Mouse (Mus musculus) MEL (cell line): Measurements from ENCODE around the gene Adcy3. TPM values are rescaled to one million over a fixed set of nuclear protein-coding genes. Genes with fewer than 3 reads are reported as not detected.

Experiments used
- DNase-seq: peaks from one replicate; pipeline ENCODE4 v3.0.0; 2011; ENCODE audit warnings: low read depth, low spot score
- H3K27ac ChIP-seq: 2 replicates; pipeline ENCODE4 v1.5.1; 2012; ENCODE audit warnings: low read depth, mild to moderate bottlenecking, control low read depth, low read length, moderate library complexity; ENCODE audit not compliant: control insufficient read depth
- H3K27me3 ChIP-seq, 2 experiments: fragments of 150-350 bp in 1 of 2; sonication (generic) in 1 of 2; 2 replicates each; pipeline ENCODE4 v1.6.1; 2012; ENCODE audit warnings: low read length in 2 of 2, mild to moderate bottlenecking in 2 of 2, improper control_type of control experiment in 1 of 2, moderate library complexity in 1 of 2; ENCODE audit not compliant: insufficient read depth in 2 of 2, control insufficient read depth in 1 of 2
- H3K36me3 ChIP-seq, 2 experiments: 2 replicates each; pipeline ENCODE4 v1.6.1; 2012 to 2014; ENCODE audit warnings: low read length in 2 of 2, improper control_type of control experiment in 1 of 2, inconsistent platforms in 1 of 2, mild to moderate bottlenecking in 1 of 2; ENCODE audit not compliant: insufficient read depth in 2 of 2, control insufficient read depth in 1 of 2
- H3K4me1 ChIP-seq, 2 experiments: fragments of 150-350 bp in 1 of 2; sonication (generic) in 1 of 2; 2 replicates each; pipeline ENCODE4 v1.6.1; 2012; ENCODE audit warnings: low read length in 2 of 2, improper control_type of control experiment in 1 of 2, mild to moderate bottlenecking in 1 of 2; ENCODE audit not compliant: insufficient read depth in 2 of 2, control insufficient read depth in 1 of 2
- H3K4me3 ChIP-seq, 2 experiments: fragments of 150-350 bp in 1 of 2; sonication (generic) in 1 of 2; 2 replicates each; pipeline ENCODE4 v1.5.1; 2012; ENCODE audit warnings: low read depth in 2 of 2, low read length in 2 of 2, mild to moderate bottlenecking in 2 of 2, moderate library complexity in 2 of 2, control low read depth in 1 of 2, improper control_type of control experiment in 1 of 2; ENCODE audit not compliant: control insufficient read depth in 1 of 2, insufficient read depth in 1 of 2
- H3K79me2 ChIP-seq: 2 replicates; pipeline ENCODE4 v1.6.1; 2012; ENCODE audit warnings: mild to moderate bottlenecking, low read length, moderate library complexity; ENCODE audit not compliant: control insufficient read depth, poor library complexity, insufficient read depth
- H3K9ac ChIP-seq: 2 replicates; pipeline ENCODE4 v1.6.1; 2012; ENCODE audit warnings: low read depth, mild to moderate bottlenecking, control low read depth, low read length, moderate library complexity; ENCODE audit not compliant: control insufficient read depth, poor library complexity, severe bottlenecking
- H3K9me3 ChIP-seq: fragments of 150-350 bp; sonication (generic); replicated peaks from 2 replicates; pipeline ENCODE4 v1.6.1; 2012; ENCODE audit warnings: mild to moderate bottlenecking, low read length, improper control_type of control experiment, moderate library complexity; ENCODE audit not compliant: insufficient read depth
- BHLHE40 ChIP-seq: IDR thresholded peaks from 2 replicates; pipeline ENCODE4 v1.6.1; 2012; ENCODE audit warnings: low read depth, mild to moderate bottlenecking, inconsistent platforms, low read length, improper control_type of control experiment, borderline replicate concordance
- CHD1 ChIP-seq: IDR thresholded peaks from 2 replicates; pipeline ENCODE4 v1.6.1; 2012; ENCODE audit warnings: low read depth, mild to moderate bottlenecking, inconsistent platforms, low read length, improper control_type of control experiment
- CHD2 ChIP-seq: IDR thresholded peaks from 2 replicates; pipeline ENCODE4 v1.6.1; 2011; ENCODE audit warnings: low read length, improper control_type of control experiment
- CTCF ChIP-seq, 3 experiments: IDR thresholded peaks in 2 of 3; conservative IDR thresholded peaks in 1 of 3; 2 replicates each; pipeline ENCODE4 v1.5.1; 2011 to 2012; ENCODE audit warnings: low read length in 3 of 3, low read depth in 2 of 3, mild to moderate bottlenecking in 2 of 3, improper control_type of control experiment in 1 of 3, inconsistent platforms in 1 of 3, mixed read lengths in 1 of 3, moderate library complexity in 1 of 3; ENCODE audit not compliant: control insufficient read depth in 1 of 3, insufficient read depth in 1 of 3, poor library complexity in 1 of 3, severe bottlenecking in 1 of 3
- E2F4 ChIP-seq: IDR thresholded peaks from 2 replicates; pipeline ENCODE4 v1.6.1; 2011; ENCODE audit warnings: low read depth, low read length, improper control_type of control experiment, borderline replicate concordance
- ETS1 ChIP-seq: IDR thresholded peaks from 2 replicates; pipeline ENCODE4 v1.6.1; 2012; ENCODE audit warnings: low read depth, mild to moderate bottlenecking, inconsistent platforms, low read length, improper control_type of control experiment, moderate library complexity
- GATA1 ChIP-seq: IDR thresholded peaks from 2 replicates; pipeline ENCODE4 v1.6.1; 2011; ENCODE audit warnings: low read depth, low read length, improper control_type of control experiment
- HCFC1 ChIP-seq: IDR thresholded peaks from 2 replicates; pipeline ENCODE4 v1.6.1; 2012; ENCODE audit warnings: low read depth, mild to moderate bottlenecking, inconsistent platforms, low read length, improper control_type of control experiment, moderate library complexity
- JUND ChIP-seq: IDR thresholded peaks from 2 replicates; pipeline ENCODE4 v1.6.1; 2011; ENCODE audit warnings: low read depth, mild to moderate bottlenecking, improper control_type of control experiment, low read length
- KAT2A ChIP-seq: conservative IDR thresholded peaks from 2 replicates; pipeline ENCODE4 v1.6.1; 2012; ENCODE audit warnings: low read depth, low read length, improper control_type of control experiment, inconsistent platforms
- MAX ChIP-seq: IDR thresholded peaks from 2 replicates; pipeline ENCODE4 v1.6.1; 2011; ENCODE audit warnings: low read length, improper control_type of control experiment
- MXI1 ChIP-seq: IDR thresholded peaks from 2 replicates; pipeline ENCODE4 v1.6.1; 2011; ENCODE audit warnings: mild to moderate bottlenecking, low read depth, low read length, improper control_type of control experiment
- MYC ChIP-seq: IDR thresholded peaks from 2 replicates; pipeline ENCODE4 v1.6.1; 2011; ENCODE audit warnings: low read depth, mild to moderate bottlenecking, low read length, improper control_type of control experiment, moderate library complexity
- NRF1 ChIP-seq: IDR thresholded peaks from 2 replicates; pipeline ENCODE4 v1.6.1; 2014; ENCODE audit warnings: low read depth, mild to moderate bottlenecking, inconsistent platforms, low read length, improper control_type of control experiment, moderate library complexity; ENCODE audit not compliant: poor library complexity, insufficient read depth, severe bottlenecking
- POLR2A ChIP-seq, 2 experiments: IDR thresholded peaks; 2 replicates each; pipeline ENCODE4 v1.6.1; 2011 to 2012; ENCODE audit warnings: low read length in 2 of 2, mild to moderate bottlenecking in 2 of 2, control low read depth in 1 of 2, improper control_type of control experiment in 1 of 2, low read depth in 1 of 2, moderate library complexity in 1 of 2; ENCODE audit not compliant: control insufficient read depth in 1 of 2, insufficient read depth in 1 of 2, poor library complexity in 1 of 2
- POLR2AphosphoS5 ChIP-seq: IDR thresholded peaks from 2 replicates; pipeline ENCODE4 v1.6.1; 2012; ENCODE audit warnings: low read depth, borderline replicate concordance, mild to moderate bottlenecking, inconsistent platforms, low read length, moderate library complexity, mixed read lengths
- RCOR1 ChIP-seq: IDR thresholded peaks from 2 replicates; pipeline ENCODE4 v1.6.1; 2012; ENCODE audit warnings: low read depth, mild to moderate bottlenecking, inconsistent platforms, low read length, improper control_type of control experiment
- TCF12 ChIP-seq: IDR thresholded peaks from 2 replicates; pipeline ENCODE4 v1.6.1; 2014; ENCODE audit warnings: low read depth, mild to moderate bottlenecking, inconsistent platforms, low read length, improper control_type of control experiment, moderate library complexity
- UBTF ChIP-seq: IDR thresholded peaks from 2 replicates; pipeline ENCODE4 v1.6.1; 2012; ENCODE audit warnings: low read depth, mild to moderate bottlenecking, inconsistent platforms, low read length, improper control_type of control experiment, moderate library complexity, borderline replicate concordance; ENCODE audit not compliant: insufficient read depth
- USF2 ChIP-seq, 2 experiments: IDR thresholded peaks; 2 replicates each; pipeline ENCODE4 v1.6.1; 2011 to 2012; ENCODE audit warnings: improper control_type of control experiment in 2 of 2, low read length in 2 of 2, borderline replicate concordance in 1 of 2, inconsistent platforms in 1 of 2, low read depth in 1 of 2, mild to moderate bottlenecking in 1 of 2; ENCODE audit not compliant: insufficient read depth in 1 of 2
- ZC3H11A ChIP-seq: IDR thresholded peaks from 2 replicates; pipeline ENCODE4 v1.6.1; 2012; ENCODE audit warnings: low read depth, mild to moderate bottlenecking, inconsistent platforms, low read length, improper control_type of control experiment
- ZNF384 ChIP-seq: IDR thresholded peaks from 2 replicates; pipeline ENCODE4 v1.6.1; 2012; ENCODE audit warnings: low read depth, mild to moderate bottlenecking, inconsistent platforms, low read length, improper control_type of control experiment
- polyA plus RNA-seq, 2 experiments: library from polyadenylated mRNA; stranded (reverse) in 1 of 2; unstranded in 1 of 2; fragments of >175 nt in 1 of 2; fragments of >200 nt in 1 of 2; gene quantifications; 2 replicates each; pipeline versions ENCODE4 v1.2.1 to v1.2.4; 2012; ENCODE audit warnings: low replicate concordance in 2 of 2, low read depth in 1 of 2; ENCODE audit not compliant: insufficient read length in 2 of 2, insufficient read depth in 1 of 2, missing spikeins in 1 of 2
- total RNA-seq: library from RNA; depleted of rRNA; stranded (reverse); fragments of 300-350 nt; gene quantifications from 2 replicates; pipeline ENCODE4 v1.2.3, GENCODE M21; 2012

Gene Adcy3
- total and polyA plus RNA-seq, 3 experiments, result 0.19 to 3.0 TPM; not detected in 1

- Histone ChIP-seq H3K4me3 (no peak overlapping the region), H3K27ac (no peak overlapping the region), H3K4me1 (no peaks in the 10 kb centered on the region), H3K9ac (no peak overlapping the region), H3K36me3 (no peaks in the 10 kb centered on the region), H3K9me3 (no peaks in the 10 kb centered on the region), H3K27me3 (peaks cover 0 to 2% of the 10 kb centered on the region in 2 experiments; a peak in 1 of 4 replicates), H3K79me2 (no peaks in the 10 kb centered on the region)
- no peak for TF ChIP-seq ZNF384
- no peak for TF ChIP-seq MAX
- TF ChIP-seq BHLHE40, result no peak
- no peak for TF ChIP-seq GATA1
- no peak for TF ChIP-seq MXI1
- no peak for TF ChIP-seq USF2 (IDR thresholded peaks at IDR 0.05; ENCODE audit: borderline replicate concordance in 1 of 2, insufficient read depth in 1 of 2, low read depth in 1 of 2, low read length in 2 of 2)
- no peak for TF ChIP-seq E2F4
- no peak for DNase-seq
Measured at GRCm38 (mm10) chr12:4162886-4163285, 30.0 kb downstream of the Adcy3 start.

DNA sequence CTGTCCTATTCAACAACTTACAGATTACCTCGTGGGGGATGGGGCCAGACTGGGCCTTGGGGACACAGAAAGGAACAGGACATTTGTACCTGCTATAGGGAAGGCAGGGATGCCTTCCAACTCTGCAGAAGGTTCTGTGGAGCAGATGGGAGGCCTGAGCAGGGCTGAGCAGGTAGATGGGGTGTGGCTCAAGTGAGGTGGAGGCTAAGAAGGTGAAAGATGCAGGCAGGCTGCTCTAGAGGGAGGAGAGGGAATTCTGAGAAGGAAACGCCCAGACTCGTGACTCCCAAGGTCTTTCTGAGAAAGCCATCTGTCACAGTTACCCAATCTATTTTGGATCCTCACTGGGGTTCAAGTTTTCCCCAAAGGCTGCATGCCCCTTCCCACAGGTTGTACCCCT is 34.1 kb downstream of the Adcy3 start:
- Histone ChIP-seq H3K79me2 (no peaks in the 10 kb centered on the region), H3K9me3 (no peaks in the 10 kb centered on the region), H3K36me3 (no peaks in the 10 kb centered on the region), H3K9ac (no peak overlapping the region), H3K27ac (no peak overlapping the region), H3K27me3 (peaks cover 0 to 2% of the 10 kb centered on the region in 2 experiments; a peak in 1 of 4 replicates), H3K4me3 (no peak overlapping the region), H3K4me1 (no peaks in the 10 kb centered on the region)
- DNase-seq, result no peak
- TF ChIP-seq POLR2AphosphoS5, result no peak
- TF ChIP-seq E2F4, result no peak
- TF ChIP-seq POLR2A (IDR thresholded peaks at IDR 0.05; ENCODE audit: control insufficient read depth in 1 of 2, insufficient read depth in 1 of 2, low read depth in 1 of 2, low read length in 2 of 2, poor library complexity in 1 of 2), result no peak
- no peak for TF ChIP-seq MYC
- no peak for TF ChIP-seq CTCF (IDR thresholded peaks at IDR 0.05 in 2 of 3, conservative IDR thresholded peaks at IDR 0.05 in 1 of 3; ENCODE audit: control insufficient read depth in 1 of 3, insufficient read depth in 1 of 3, low read depth in 2 of 3, low read length in 3 of 3, poor library complexity in 1 of 3, severe bottlenecking in 1 of 3)
- TF ChIP-seq MXI1, result no peak
- TF ChIP-seq CHD1, result no peak
- TF ChIP-seq HCFC1, result no peak
- TF ChIP-seq JUND, result no peak
- TF ChIP-seq ZC3H11A, result no peak
- TF ChIP-seq KAT2A, result no peak
- TF ChIP-seq UBTF, result no peak
- TF ChIP-seq ETS1, result no peak
- TF ChIP-seq RCOR1, result no peak
- no peak for TF ChIP-seq TCF12
- no peak for TF ChIP-seq NRF1
- no peak for TF ChIP-seq CHD2
- TF ChIP-seq BHLHE40, result no peak
